Mouse (Mus musculus): ENCODE results near the gene Ostm1. TPM values are rescaled to one million over a fixed set of nuclear protein-coding genes. Genes with fewer than 3 reads are reported as not detected.

Gene Ostm1
- total and polyA plus RNA-seq, 3 experiments, result 4.0 to 60.5 (median 24.5) TPM

- peaks cover 79% of the 10 kb centered on the region for H3K36me3 ChIP-seq (replicated peaks)
Measured at GRCm38 (mm10) chr10:42702111-42702510, 118.5 kb downstream of the Ostm1 start.

DNA sequence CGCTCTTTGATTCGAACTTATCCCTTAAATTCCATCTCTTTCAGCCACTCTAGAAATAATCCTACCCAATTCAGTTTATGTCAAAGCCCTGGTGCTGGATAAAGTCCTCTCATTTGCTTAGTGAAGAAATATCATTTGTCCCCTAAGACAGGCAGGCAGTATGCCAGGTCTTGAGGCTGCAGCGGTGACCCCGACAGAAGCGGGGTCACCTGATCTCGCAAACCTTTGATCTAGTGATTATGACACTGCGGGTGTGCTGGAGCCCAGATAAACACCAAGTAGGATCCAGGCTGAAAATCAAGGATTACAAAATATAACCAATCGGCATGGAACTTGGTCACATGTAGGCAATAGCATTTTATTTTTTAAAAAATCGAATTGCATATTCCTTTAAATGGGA is 131.1 kb downstream of the Ostm1 start:
- Histone ChIP-seq H3K4me1 (ENCODE audit: insufficient read depth, low read depth, low read length) (no peaks in the 10 kb centered on the region; the same call in 1 of the 2 replicates), H3K27me3 (ENCODE audit: insufficient read depth, low read length) (peaks cover 17% of the 10 kb centered on the region), H3K9me3 (replicated peaks) (no peaks in the 10 kb centered on the region), H3K4me3 (ENCODE audit: low read depth, low read length) (no peak overlapping the region), H3K36me3 (replicated peaks) (no peaks in the 10 kb centered on the region)
- DNase-seq (ENCODE audit: low spot score) (no peak), ATAC-seq (ENCODE audit: extremely low read depth, insufficient number of reproducible peaks, low FRiP score, poor library complexity, severe bottlenecking) (no peak)
- no peak for TF ChIP-seq POLR2AphosphoS5 (IDR thresholded peaks at IDR 0.05; ENCODE audit: insufficient replicate concordance, low read depth, low read length)
- TF ChIP-seq CTCF (IDR thresholded peaks at IDR 0.05; ENCODE audit: low read depth, low read length), result no peak
- no peak for TF ChIP-seq TAL1 (conservative IDR thresholded peaks at IDR 0.05; ENCODE audit: low read depth, low read length)
- no peak for TF ChIP-seq GATA2 (IDR thresholded peaks at IDR 0.05; ENCODE audit: borderline replicate concordance, low read depth, low read length)
- TF ChIP-seq GATA1 (IDR thresholded peaks at IDR 0.05; ENCODE audit: borderline replicate concordance, low read length), result no peak

More at GRCm38 (mm10) chr10:42702111-42702510, 118.5 kb downstream of the Ostm1 start:
- Histone ChIP-seq H3K4me3 (ENCODE audit: low read depth, low read length) (no peak overlapping the region), H3K27me3 (ENCODE audit: insufficient read depth, low read length) (no peaks in the 10 kb centered on the region), H3K4me1 (ENCODE audit: insufficient read depth, low read depth, low read length) (peaks cover 2% of the 10 kb centered on the region), H3K9me3 (replicated peaks) (peaks cover 6% of the 10 kb centered on the region; the same call in 1 of the 2 replicates)
- ATAC-seq (ENCODE audit: extremely low read depth, insufficient number of reproducible peaks, low FRiP score, poor library complexity, severe bottlenecking) (no peak), DNase-seq (ENCODE audit: low spot score) (no peak)
- TF ChIP-seq POLR2AphosphoS5 (IDR thresholded peaks at IDR 0.05; ENCODE audit: insufficient replicate concordance, low read depth, low read length) (no peak), TAL1 (conservative IDR thresholded peaks at IDR 0.05; ENCODE audit: low read depth, low read length) (no peak), CTCF (IDR thresholded peaks at IDR 0.05; ENCODE audit: low read depth, low read length) (no peak), GATA1 (IDR thresholded peaks at IDR 0.05; ENCODE audit: borderline replicate concordance, low read length) (no peak), GATA2 (IDR thresholded peaks at IDR 0.05; ENCODE audit: borderline replicate concordance, low read depth, low read length) (no peak)

GRCm38 (mm10) chr10:42715366-42716035 is 131.9 kb downstream of the Ostm1 start:
- ATAC-seq (ENCODE audit: extremely low read depth, insufficient number of reproducible peaks, low FRiP score, poor library complexity, severe bottlenecking) (no peak), DNase-seq (ENCODE audit: low spot score) (no peak)
- Histone ChIP-seq H3K4me1 (ENCODE audit: insufficient read depth, low read depth, low read length) (no peaks in the 10 kb centered on the region; the same call in none of the 2 replicates), H3K9me3 (replicated peaks) (no peaks in the 10 kb centered on the region), H3K4me3 (ENCODE audit: low read depth, low read length) (no peak overlapping the region), H3K36me3 (replicated peaks) (no peaks in the 10 kb centered on the region), H3K27me3 (ENCODE audit: insufficient read depth, low read length) (peaks cover 24% of the 10 kb centered on the region)
- TF ChIP-seq POLR2AphosphoS5 (IDR thresholded peaks at IDR 0.05; ENCODE audit: insufficient replicate concordance, low read depth, low read length) (no peak), GATA1 (IDR thresholded peaks at IDR 0.05; ENCODE audit: borderline replicate concordance, low read length) (no peak), TAL1 (conservative IDR thresholded peaks at IDR 0.05; ENCODE audit: low read depth, low read length) (no peak), CTCF (IDR thresholded peaks at IDR 0.05; ENCODE audit: low read depth, low read length) (no peak), GATA2 (IDR thresholded peaks at IDR 0.05; ENCODE audit: borderline replicate concordance, low read depth, low read length) (no peak)

DNA sequence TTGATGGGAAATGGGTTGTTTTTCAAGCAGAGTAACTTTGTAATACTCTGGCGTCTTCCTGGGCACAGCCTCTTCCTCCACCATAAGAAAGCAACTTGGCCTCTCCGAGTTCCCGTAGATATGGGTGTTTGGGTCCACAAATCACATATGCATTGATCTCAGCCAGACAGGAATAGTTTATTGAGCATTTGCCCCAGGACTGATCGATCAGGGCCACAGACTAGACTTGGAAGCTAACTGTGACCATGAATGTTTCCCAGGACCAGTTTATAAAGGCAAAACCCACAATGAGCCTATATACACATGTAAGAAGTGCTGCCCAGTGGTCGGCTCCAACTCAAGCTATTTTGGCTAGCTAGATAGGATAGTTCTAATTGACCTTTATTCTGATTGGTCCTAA is 138.5 kb downstream of the Ostm1 start:
- H3K36me3 ChIP-seq (replicated peaks), result no peaks in the 10 kb centered on the region
- no peaks in the 10 kb centered on the region; the same call in none of the 2 replicates for H3K4me1 ChIP-seq (ENCODE audit: insufficient read depth, low read depth, low read length)
- ATAC-seq (ENCODE audit: extremely low read depth, insufficient number of reproducible peaks, low FRiP score, poor library complexity, severe bottlenecking) (no peak), DNase-seq (ENCODE audit: low spot score) (no peak)
- no peaks in the 10 kb centered on the region for H3K9me3 ChIP-seq (replicated peaks)
- H3K27me3 ChIP-seq (ENCODE audit: insufficient read depth, low read length), result peaks cover 35% of the 10 kb centered on the region
- TF ChIP-seq CTCF (IDR thresholded peaks at IDR 0.05; ENCODE audit: low read depth, low read length) (no peak), GATA1 (IDR thresholded peaks at IDR 0.05; ENCODE audit: borderline replicate concordance, low read length) (no peak), TAL1 (conservative IDR thresholded peaks at IDR 0.05; ENCODE audit: low read depth, low read length) (no peak), GATA2 (IDR thresholded peaks at IDR 0.05; ENCODE audit: borderline replicate concordance, low read depth, low read length) (no peak), POLR2AphosphoS5 (IDR thresholded peaks at IDR 0.05; ENCODE audit: insufficient replicate concordance, low read depth, low read length) (no peak)
- H3K4me3 ChIP-seq (ENCODE audit: low read depth, low read length), result no peak overlapping the region

DNA sequence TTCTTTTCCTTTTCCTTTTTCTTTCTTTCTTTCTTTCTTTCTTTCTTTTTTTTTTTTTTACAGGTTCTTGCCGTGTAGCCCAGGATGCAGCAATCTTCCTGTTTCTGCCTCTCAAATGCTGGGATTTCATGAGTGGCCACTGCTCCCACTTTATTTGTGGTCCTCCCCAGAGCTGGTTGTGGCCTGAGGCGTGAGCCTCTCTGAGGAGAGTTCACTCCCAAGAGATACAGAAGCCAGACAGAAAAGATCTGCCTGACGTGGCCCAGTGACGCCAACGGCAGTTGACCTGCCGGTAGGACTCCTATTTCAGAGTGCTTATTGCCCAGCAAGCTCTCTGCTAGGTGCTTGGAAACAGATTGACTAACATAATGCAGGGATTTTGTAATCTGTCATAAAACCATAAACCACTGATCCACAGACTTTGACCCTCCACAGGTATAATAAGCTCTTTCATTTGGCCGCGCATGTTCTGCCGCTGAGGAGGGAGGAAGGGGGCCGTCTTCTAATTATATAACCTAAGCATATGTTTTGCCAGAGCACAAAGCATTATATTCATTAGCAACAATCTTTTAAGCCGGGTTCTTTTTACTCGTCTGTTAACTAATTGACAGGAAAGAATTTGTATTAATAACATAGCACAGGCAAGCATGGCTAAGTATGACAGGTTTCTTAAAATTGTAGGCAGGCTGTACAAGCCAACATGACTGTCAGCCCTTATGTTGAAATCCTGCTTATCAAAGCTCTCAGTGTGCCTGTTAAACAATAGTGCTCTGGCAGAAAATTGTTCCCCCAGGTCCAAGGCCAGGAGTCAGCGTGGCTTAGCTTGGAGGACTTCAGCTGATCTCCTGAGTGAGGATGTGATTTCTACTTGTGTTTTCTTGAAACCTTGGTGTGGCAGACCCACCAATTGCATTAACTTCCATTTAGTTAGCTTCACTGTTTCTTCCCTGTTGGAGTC is 139.9 kb downstream of the Ostm1 start:
- Histone ChIP-seq H3K4me3 (ENCODE audit: low read depth, low read length) (no peak overlapping the region), H3K4me1 (ENCODE audit: insufficient read depth, low read depth, low read length) (no peaks in the 10 kb centered on the region; the same call in 1 of the 2 replicates), H3K9me3 (replicated peaks) (no peaks in the 10 kb centered on the region), H3K36me3 (replicated peaks) (no peaks in the 10 kb centered on the region), H3K27me3 (ENCODE audit: insufficient read depth, low read length) (peaks cover 35% of the 10 kb centered on the region)
- DNase-seq (ENCODE audit: low spot score) (no peak), ATAC-seq (ENCODE audit: extremely low read depth, insufficient number of reproducible peaks, low FRiP score, poor library complexity, severe bottlenecking) (no peak)
- TF ChIP-seq GATA2 (IDR thresholded peaks at IDR 0.05; ENCODE audit: borderline replicate concordance, low read depth, low read length) (no peak), POLR2AphosphoS5 (IDR thresholded peaks at IDR 0.05; ENCODE audit: insufficient replicate concordance, low read depth, low read length) (no peak), GATA1 (IDR thresholded peaks at IDR 0.05; ENCODE audit: borderline replicate concordance, low read length) (no peak), TAL1 (conservative IDR thresholded peaks at IDR 0.05; ENCODE audit: low read depth, low read length) (no peak), CTCF (IDR thresholded peaks at IDR 0.05; ENCODE audit: low read depth, low read length) (no peak)

- H3K9me3 ChIP-seq (replicated peaks), result no peaks in the 10 kb centered on the region
- H3K4me1 ChIP-seq (ENCODE audit: insufficient read depth, low read depth, low read length), result no peaks in the 10 kb centered on the region
- no peak overlapping the region for H3K4me3 ChIP-seq (ENCODE audit: low read depth, low read length)
- H3K36me3 ChIP-seq (replicated peaks), result no peaks in the 10 kb centered on the region
- DNase-seq (ENCODE audit: low spot score) (no peak), ATAC-seq (ENCODE audit: extremely low read depth, insufficient number of reproducible peaks, low FRiP score, poor library complexity, severe bottlenecking) (no peak)
- TF ChIP-seq TAL1 (conservative IDR thresholded peaks at IDR 0.05; ENCODE audit: low read depth, low read length) (no peak), CTCF (IDR thresholded peaks at IDR 0.05; ENCODE audit: low read depth, low read length) (no peak), GATA1 (IDR thresholded peaks at IDR 0.05; ENCODE audit: borderline replicate concordance, low read length) (no peak), POLR2AphosphoS5 (IDR thresholded peaks at IDR 0.05; ENCODE audit: insufficient replicate concordance, low read depth, low read length) (no peak), GATA2 (IDR thresholded peaks at IDR 0.05; ENCODE audit: borderline replicate concordance, low read depth, low read length) (no peak)
- peaks cover 29% of the 10 kb centered on the region for H3K27me3 ChIP-seq (ENCODE audit: insufficient read depth, low read length)
Measured at GRCm38 (mm10) chr10:42729607-42730006, 146.0 kb downstream of the Ostm1 start.
